Mouse (Mus musculus): ENCODE measurements around the gene Plcl1. TPM values are rescaled to one million over a fixed set of nuclear protein-coding genes. Genes with fewer than 3 reads are reported as not detected.

Plcl1 gene
- polyA plus RNA-seq, 1 experiment: not detected

DNA sequence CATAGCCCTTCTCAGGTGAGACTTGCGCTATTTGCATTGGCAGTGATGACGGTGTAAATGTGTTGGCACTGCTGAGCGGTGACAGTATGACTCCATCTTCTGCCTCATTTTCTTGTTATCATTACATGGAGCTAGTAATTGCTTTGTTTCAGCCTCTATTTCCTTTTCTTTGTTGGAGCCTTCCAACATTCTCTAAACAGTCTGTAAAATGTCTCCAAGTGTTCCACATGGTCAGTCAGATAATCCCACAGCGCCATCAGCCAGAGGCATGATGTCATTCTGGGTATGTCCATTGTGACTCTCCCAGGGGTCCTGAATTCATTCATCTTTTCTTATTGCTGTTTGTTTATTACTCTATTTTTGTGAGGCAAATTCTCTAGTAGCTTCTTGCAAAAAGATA lies 165.7 kb downstream of the Plcl1 start:
- H3K9me3 ChIP-seq (ENCODE audit: control insufficient read depth, low read length): no peaks in the 10 kb centered on the region
- no peaks in the 10 kb centered on the region for H3K4me1 ChIP-seq (ENCODE audit: control insufficient read depth)
- no peaks in the 10 kb centered on the region for H3K36me3 ChIP-seq (ENCODE audit: control insufficient read depth)
- no peaks in the 10 kb centered on the region for H3K27me3 ChIP-seq (ENCODE audit: control insufficient read depth)
- TF ChIP-seq GATA1 (IDR thresholded peaks at IDR 0.05; ENCODE audit: low read length): no peak
- no peak for TF ChIP-seq TAL1 (IDR thresholded peaks at IDR 0.05; ENCODE audit: low read length)
- no peak overlapping the region for H3K4me3 ChIP-seq (replicated peaks)

GRCm38 (mm10) chr1:55572202-55572601 lies 166.5 kb downstream of the Plcl1 start:
- Histone ChIP-seq H3K27me3 (ENCODE audit: control insufficient read depth) (no peaks in the 10 kb centered on the region), H3K4me3 (replicated peaks) (no peak overlapping the region), H3K4me1 (ENCODE audit: control insufficient read depth) (no peaks in the 10 kb centered on the region), H3K36me3 (ENCODE audit: control insufficient read depth) (no peaks in the 10 kb centered on the region), H3K9me3 (ENCODE audit: control insufficient read depth, low read length) (no peaks in the 10 kb centered on the region)
- TF ChIP-seq GATA1 (IDR thresholded peaks at IDR 0.05; ENCODE audit: low read length): no peak
- no peak for TF ChIP-seq TAL1 (IDR thresholded peaks at IDR 0.05; ENCODE audit: low read length)

DNA sequence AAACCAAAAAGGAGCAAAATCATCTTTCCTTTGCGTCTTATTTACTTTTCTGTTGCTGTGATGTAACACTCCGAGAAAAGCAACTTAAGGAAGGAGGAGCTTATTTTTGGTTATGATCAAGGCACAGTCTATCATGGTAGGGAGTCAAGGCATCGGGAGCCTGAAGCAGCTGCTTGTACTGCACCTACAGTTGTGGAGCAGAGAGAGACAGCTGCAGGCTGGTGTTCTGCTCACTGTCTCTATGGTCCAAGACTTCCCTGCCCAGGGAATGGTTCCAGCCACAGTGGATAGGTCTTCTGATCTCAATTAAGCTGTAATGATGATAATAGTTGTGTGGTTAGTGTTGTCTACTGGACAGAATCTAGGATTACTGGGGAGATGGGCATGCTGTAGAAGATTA lies 166.9 kb downstream of the Plcl1 start:
- TF ChIP-seq GATA1 (IDR thresholded peaks at IDR 0.05; ENCODE audit: low read length): no peak
- no peak for TF ChIP-seq TAL1 (IDR thresholded peaks at IDR 0.05; ENCODE audit: low read length)
- H3K36me3 ChIP-seq (ENCODE audit: control insufficient read depth): no peaks in the 10 kb centered on the region
- no peak overlapping the region for H3K4me3 ChIP-seq (replicated peaks)
- H3K4me1 ChIP-seq (ENCODE audit: control insufficient read depth): no peaks in the 10 kb centered on the region
- H3K27me3 ChIP-seq (ENCODE audit: control insufficient read depth): no peaks in the 10 kb centered on the region
- H3K9me3 ChIP-seq (ENCODE audit: control insufficient read depth, low read length): no peaks in the 10 kb centered on the region

GRCm38 (mm10) chr1:55575916-55576315 lies 170.2 kb downstream of the Plcl1 start:
- Histone ChIP-seq H3K27me3 (ENCODE audit: control insufficient read depth) (no peaks in the 10 kb centered on the region), H3K4me1 (ENCODE audit: control insufficient read depth) (no peaks in the 10 kb centered on the region), H3K9me3 (ENCODE audit: control insufficient read depth, low read length) (no peaks in the 10 kb centered on the region), H3K36me3 (ENCODE audit: control insufficient read depth) (no peaks in the 10 kb centered on the region), H3K4me3 (replicated peaks) (no peak overlapping the region)
- TF ChIP-seq GATA1 (IDR thresholded peaks at IDR 0.05; ENCODE audit: low read length) (no peak), TAL1 (IDR thresholded peaks at IDR 0.05; ENCODE audit: low read length) (no peak)

DNA sequence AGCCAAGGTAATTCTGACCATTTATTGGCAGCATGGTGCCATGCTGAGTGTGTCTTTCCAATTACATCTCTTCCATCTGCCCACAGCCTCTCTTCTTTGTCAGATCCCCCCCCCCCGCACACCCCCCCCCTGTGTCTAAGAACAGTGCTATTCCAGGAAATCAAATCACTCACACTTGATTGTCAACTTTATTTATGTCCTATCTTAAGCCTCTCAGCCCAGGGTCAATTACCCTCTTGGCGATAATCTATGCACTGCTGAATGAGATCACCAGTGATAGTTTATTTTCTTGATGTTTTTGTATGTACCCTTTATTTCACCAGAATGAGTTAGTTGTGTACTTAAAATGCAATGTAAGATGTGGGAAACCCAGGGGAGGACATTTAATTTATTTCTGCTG lies 176.0 kb downstream of the Plcl1 start:
- Histone ChIP-seq H3K4me1 (ENCODE audit: control insufficient read depth) (no peaks in the 10 kb centered on the region), H3K9me3 (ENCODE audit: control insufficient read depth, low read length) (no peaks in the 10 kb centered on the region), H3K36me3 (ENCODE audit: control insufficient read depth) (no peaks in the 10 kb centered on the region), H3K27me3 (ENCODE audit: control insufficient read depth) (no peaks in the 10 kb centered on the region), H3K4me3 (replicated peaks) (no peak overlapping the region)
- TF ChIP-seq GATA1 (IDR thresholded peaks at IDR 0.05; ENCODE audit: low read length) (no peak), TAL1 (IDR thresholded peaks at IDR 0.05; ENCODE audit: low read length) (no peak)

- H3K27me3 ChIP-seq (ENCODE audit: control insufficient read depth): no peaks in the 10 kb centered on the region
- no peak overlapping the region for H3K4me3 ChIP-seq (replicated peaks)
- no peaks in the 10 kb centered on the region for H3K4me1 ChIP-seq (ENCODE audit: control insufficient read depth)
- no peaks in the 10 kb centered on the region for H3K36me3 ChIP-seq (ENCODE audit: control insufficient read depth)
- H3K9me3 ChIP-seq (ENCODE audit: control insufficient read depth, low read length): no peaks in the 10 kb centered on the region
- TF ChIP-seq GATA1 (IDR thresholded peaks at IDR 0.05; ENCODE audit: low read length) (no peak), TAL1 (IDR thresholded peaks at IDR 0.05; ENCODE audit: low read length) (no peak)
Observed at GRCm38 (mm10) chr1:55585441-55585840, 179.7 kb downstream of the Plcl1 start.

GRCm38 (mm10) chr1:55588090-55588489 lies 182.4 kb downstream of the Plcl1 start:
- H3K4me3 ChIP-seq (replicated peaks): no peak overlapping the region
- no peaks in the 10 kb centered on the region for H3K4me1 ChIP-seq (ENCODE audit: control insufficient read depth)
- no peaks in the 10 kb centered on the region for H3K36me3 ChIP-seq (ENCODE audit: control insufficient read depth)
- no peaks in the 10 kb centered on the region for H3K9me3 ChIP-seq (ENCODE audit: control insufficient read depth, low read length)
- TF ChIP-seq GATA1 (IDR thresholded peaks at IDR 0.05; ENCODE audit: low read length) (no peak), TAL1 (IDR thresholded peaks at IDR 0.05; ENCODE audit: low read length) (no peak)
- no peaks in the 10 kb centered on the region for H3K27me3 ChIP-seq (ENCODE audit: control insufficient read depth)

GRCm38 (mm10) chr1:55590047-55590446 lies 184.3 kb downstream of the Plcl1 start:
- Histone ChIP-seq H3K9me3 (ENCODE audit: control insufficient read depth, low read length) (no peaks in the 10 kb centered on the region), H3K4me3 (replicated peaks) (no peak overlapping the region), H3K36me3 (ENCODE audit: control insufficient read depth) (no peaks in the 10 kb centered on the region), H3K27me3 (ENCODE audit: control insufficient read depth) (no peaks in the 10 kb centered on the region), H3K4me1 (ENCODE audit: control insufficient read depth) (no peaks in the 10 kb centered on the region)
- no peak for TF ChIP-seq TAL1 (IDR thresholded peaks at IDR 0.05; ENCODE audit: low read length)
- TF ChIP-seq GATA1 (IDR thresholded peaks at IDR 0.05; ENCODE audit: low read length): no peak

DNA sequence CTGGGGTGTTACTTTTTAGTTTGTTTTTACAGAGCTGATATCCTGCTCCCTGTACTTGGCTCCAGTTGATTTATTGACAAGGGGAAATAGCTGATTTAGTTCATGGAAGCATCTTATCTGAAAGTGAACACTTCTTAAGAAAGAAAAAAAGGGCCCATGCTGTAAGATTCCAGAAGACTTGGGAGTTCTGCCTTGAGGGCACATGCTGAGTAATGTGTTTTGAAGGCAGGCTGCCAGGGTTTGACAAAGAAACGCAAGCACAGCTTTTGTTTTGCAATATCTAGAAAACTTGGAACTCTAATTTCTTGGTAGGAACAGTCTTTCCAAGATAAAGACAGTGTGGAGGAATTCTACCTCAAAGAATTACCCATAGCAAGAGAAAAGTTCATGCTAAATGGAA lies 194.8 kb downstream of the Plcl1 start:
- no peaks in the 10 kb centered on the region for H3K9me3 ChIP-seq (ENCODE audit: control insufficient read depth, low read length)
- no peaks in the 10 kb centered on the region for H3K27me3 ChIP-seq (ENCODE audit: control insufficient read depth)
- no peaks in the 10 kb centered on the region for H3K36me3 ChIP-seq (ENCODE audit: control insufficient read depth)
- no peaks in the 10 kb centered on the region for H3K4me1 ChIP-seq (ENCODE audit: control insufficient read depth)
- H3K4me3 ChIP-seq (replicated peaks): no peak overlapping the region
- TF ChIP-seq GATA1 (IDR thresholded peaks at IDR 0.05; ENCODE audit: low read length) (no peak), TAL1 (IDR thresholded peaks at IDR 0.05; ENCODE audit: low read length) (no peak)

DNA sequence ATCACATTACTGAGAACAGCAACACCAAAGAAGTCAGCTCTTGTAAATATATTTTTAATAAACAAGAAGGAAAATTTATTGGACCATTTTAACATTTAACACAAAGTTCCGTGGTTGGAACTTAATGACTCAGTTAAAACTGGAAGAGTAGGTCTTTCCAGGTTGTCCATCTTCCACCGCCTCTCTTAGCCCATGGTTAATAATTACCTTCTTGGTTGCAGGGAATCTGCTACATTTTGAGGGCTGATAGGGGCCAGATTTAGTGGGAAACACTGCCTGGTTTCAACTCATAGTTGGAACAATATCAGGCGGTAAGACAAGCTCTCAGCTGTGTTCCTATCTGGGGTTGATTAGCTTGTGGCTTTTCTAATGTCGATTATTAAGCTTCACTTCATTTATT lies 198.9 kb downstream of the Plcl1 start:
- Histone ChIP-seq H3K27me3 (ENCODE audit: control insufficient read depth) (no peaks in the 10 kb centered on the region), H3K4me1 (ENCODE audit: control insufficient read depth) (no peaks in the 10 kb centered on the region), H3K4me3 (replicated peaks) (no peak overlapping the region), H3K36me3 (ENCODE audit: control insufficient read depth) (no peaks in the 10 kb centered on the region), H3K9me3 (ENCODE audit: control insufficient read depth, low read length) (no peaks in the 10 kb centered on the region)
- no peak for TF ChIP-seq GATA1 (IDR thresholded peaks at IDR 0.05; ENCODE audit: low read length)
- no peak for TF ChIP-seq TAL1 (IDR thresholded peaks at IDR 0.05; ENCODE audit: low read length)

Data from erythroblast, embryonic 14.5 days (primary cell).